Mouse (Mus musculus) adrenal gland, adult 18-20 months (tissue): Measurements from ENCODE around the gene H2-M10.6. TPM values are rescaled to one million over a fixed set of nuclear protein-coding genes. Genes with fewer than 3 reads are reported as not detected.
"Not testable (repeated sequence)": the region's sequence is repeated elsewhere in the genome, so short reads cannot be mapped to it uniquely, and the experiment has no call there.

ENCODE experiments used
- DNase-seq, 2 experiments: peaks; one replicate each; pipeline ENCODE4 v3.0.0; 2021 to 2022; ENCODE audit warnings: low spot score in 2 of 2
- long read RNA-seq, 2 experiments: library from polyadenylated mRNA; stranded (forward); transcript quantifications; one replicate each; pipeline ENCODE4 v2.0.0; 2021
- total RNA-seq, 2 experiments: library from RNA; stranded (reverse); gene quantifications; 1 replicate in 1 of 2; 2 replicates in 1 of 2; pipeline ENCODE4 v1.2.3; 2021

The H2-M10.6 gene
- not detected for total RNA-seq
- long read RNA-seq, experiment 1, result 0 reads
- long read RNA-seq, experiment 2, result 0 reads

GRCm38 (mm10) chr17:36811871-36812270, at the start of gene H2-M10.6:
Gene H2-M10.6 (plus strand): TSS chr17:36812171.
- DNase-seq, result no peak

- no peak for DNase-seq
These were observed 48.2 kb upstream of the H2-M10.6 start for GRCm38 (mm10) chr17:36763816-36764215.

GRCm38 (mm10) chr17:36764244-36764643, 47.7 kb upstream of the H2-M10.6 start:
- DNase-seq, result peak in 1 of 2 experiments; percentile 5

GRCm38 (mm10) chr17:36765403-36765802, 46.6 kb upstream of the H2-M10.6 start:
- not testable (repeated sequence) for DNase-seq

- DNase-seq, result not testable (repeated sequence)
These were observed 39.4 kb upstream of the H2-M10.6 start, which contains the start of gene H2-M10.5 for GRCm38 (mm10) chr17:36772610-36773009. Gene H2-M10.5 (plus strand): TSS chr17:36772910.

- DNase-seq, result no peak
These were observed 30.4 kb upstream of the H2-M10.6 start for GRCm38 (mm10) chr17:36781533-36781932.

GRCm38 (mm10) chr17:36786483-36786886, 25.5 kb upstream of the H2-M10.6 start:
- DNase-seq, result peak; percentile 22 to 24

- DNase-seq, result no peak
These were observed 23.6 kb upstream of the H2-M10.6 start for GRCm38 (mm10) chr17:36788351-36788750.

- peak; percentile 35 to 57 for DNase-seq
These were observed 23.2 kb upstream of the H2-M10.6 start for GRCm38 (mm10) chr17:36788801-36789200.

GRCm38 (mm10) chr17:36799493-36799892, 12.5 kb upstream of the H2-M10.6 start:
- DNase-seq, result no peak

- not testable (repeated sequence) for DNase-seq
These were observed 12.0 kb upstream of the H2-M10.6 start for GRCm38 (mm10) chr17:36799921-36800462.

- DNase-seq, result peak; percentile 45 to 56
These were observed 12.0 kb downstream of the H2-M10.6 start for GRCm38 (mm10) chr17:36824005-36824404.

GRCm38 (mm10) chr17:36825525-36825924, 13.6 kb downstream of the H2-M10.6 start:
- no peak for DNase-seq

GRCm38 (mm10) chr17:36826002-36826401, 14.0 kb downstream of the H2-M10.6 start:
- peak; percentile 67 to 72 for DNase-seq

- no peak for DNase-seq
These were observed 16.5 kb downstream of the H2-M10.6 start for GRCm38 (mm10) chr17:36828488-36828887.

GRCm38 (mm10) chr17:36830470-36830869, 18.5 kb downstream of the H2-M10.6 start:
- no peak for DNase-seq

GRCm38 (mm10) chr17:36832694-36833093, 20.7 kb downstream of the H2-M10.6 start:
- no peak for DNase-seq

GRCm38 (mm10) chr17:36835591-36836426, 23.8 kb downstream of the H2-M10.6 start:
- peak; percentile 46 to 52 for DNase-seq

GRCm38 (mm10) chr17:36836427-36836812, 24.4 kb downstream of the H2-M10.6 start:
- no peak for DNase-seq

- peak; percentile 91 to 95 for DNase-seq
These were observed 25.1 kb downstream of the H2-M10.6 start, which contains the start of gene Trim26 for GRCm38 (mm10) chr17:36836874-36837647. Gene Trim26 (plus strand): TSS chr17:36837134.

- DNase-seq, result no peak
These were observed 27.0 kb downstream of the H2-M10.6 start for GRCm38 (mm10) chr17:36839001-36839400.
